Mouse (Mus musculus): Measurements from ENCODE around the gene Fam241a.

The Fam241a gene

GRCm38 (mm10) chr3:127875059-127875458, 21.1 kb downstream of the Fam241a start:
- no peak for DNase-seq

GRCm38 (mm10) chr3:127874254-127874883, 21.8 kb downstream of the Fam241a start:
- no peak for DNase-seq

- DNase-seq = no peak
Measured at GRCm38 (mm10) chr3:127871575-127871974, 24.5 kb downstream of the Fam241a start.

GRCm38 (mm10) chr3:127868880-127869279, 27.2 kb downstream of the Fam241a start:
- DNase-seq = no peak

- DNase-seq = no peak
Measured at GRCm38 (mm10) chr3:127868046-127868758, 27.9 kb downstream of the Fam241a start.

- no peak for DNase-seq
Measured at GRCm38 (mm10) chr3:127864242-127864641, 31.9 kb downstream of the Fam241a start.

GRCm38 (mm10) chr3:127863571-127863970, 32.6 kb downstream of the Fam241a start:
- no peak for DNase-seq

GRCm38 (mm10) chr3:127862479-127862878, 33.6 kb downstream of the Fam241a start:
- no peak for DNase-seq

- DNase-seq = peak; percentile 19
Measured at GRCm38 (mm10) chr3:127861340-127861739, 34.8 kb downstream of the Fam241a start.

- DNase-seq = peak; percentile 82
Measured at GRCm38 (mm10) chr3:127853431-127854206, 42.5 kb downstream of the Fam241a start.

- DNase-seq = no peak
Measured at GRCm38 (mm10) chr3:127852722-127853121, 43.4 kb downstream of the Fam241a start.

- DNase-seq = no peak
Measured at GRCm38 (mm10) chr3:127850776-127851646, 45.1 kb downstream of the Fam241a start.

- DNase-seq = no peak
Measured at GRCm38 (mm10) chr3:127849922-127850321, 46.2 kb downstream of the Fam241a start.

GRCm38 (mm10) chr3:127848088-127848808, 47.9 kb downstream of the Fam241a start:
- no peak for DNase-seq

GRCm38 (mm10) chr3:127843941-127844327, 52.2 kb downstream of the Fam241a start:
- no peak for DNase-seq

GRCm38 (mm10) chr3:127843324-127843940, 52.7 kb downstream of the Fam241a start:
- no peak for DNase-seq

- DNase-seq = no peak
Measured at GRCm38 (mm10) chr3:127841926-127842325, 54.2 kb downstream of the Fam241a start.

- no peak for DNase-seq
Measured at GRCm38 (mm10) chr3:127837972-127838644, 58.0 kb downstream of the Fam241a start.

GRCm38 (mm10) chr3:127837154-127837865, 58.8 kb downstream of the Fam241a start, which contains the start of gene Ap1ar:
Gene Ap1ar (minus strand): TSS chr3:127837523.
- peak; percentile 97 for DNase-seq

GRCm38 (mm10) chr3:127836798-127837153, 59.3 kb downstream of the Fam241a start:
- no peak for DNase-seq
